Mouse (Mus musculus): ENCODE data around the gene Hoxa1.

GRCm38 (mm10) chr6:52203121-52203370 lies 44.9 kb upstream of the Hoxa1 start:
- TF ChIP-seq CTCF (IDR thresholded peaks at IDR 0.05) = no peak
- TF ChIP-seq POLR2A (IDR thresholded peaks at IDR 0.05; ENCODE audit: insufficient read depth, low read depth, low read length) = no peak

All from heart, adult 2 months (tissue).